Mouse (Mus musculus) testis, adult 2 months (tissue): Measurements from ENCODE around the gene Pogz.

ENCODE experiments used
- CTCF ChIP-seq: fragments of 200-500 bp; IDR thresholded peaks from 2 replicates; pipeline ENCODE4 v1.5.1; 2012; ENCODE audit warnings: low read depth, mild to moderate bottlenecking, inconsistent platforms, low read length, moderate library complexity; ENCODE audit not compliant: control insufficient read depth, insufficient read depth, insufficient replicate concordance
- POLR2A ChIP-seq: fragments of 200-500 bp; IDR thresholded peaks from 2 replicates; pipeline ENCODE4 v1.6.1; 2012; ENCODE audit warnings: low read depth, mild to moderate bottlenecking, inconsistent platforms, low read length, moderate library complexity; ENCODE audit not compliant: control insufficient read depth

- no peak for TF ChIP-seq CTCF
- no peak for TF ChIP-seq POLR2A
Measured at GRCm38 (mm10) chr3:94789516-94789915, 47.9 kb upstream of the Pogz start.
